Mouse (Mus musculus): ENCODE measurements around the gene Klk1b1.

GRCm38 (mm10) chr7:44015071-44015470 lies 48.5 kb downstream of the Klk1b1 start:
- TF ChIP-seq CTCF (IDR thresholded peaks at IDR 0.05; ENCODE audit: low read depth) (no peak), EP300 (IDR thresholded peaks at IDR 0.05; ENCODE audit: low read depth) (no peak)
